Comparison of ENCODE assay signal across 17 mouse cellular contexts in the genomic region with DNA sequence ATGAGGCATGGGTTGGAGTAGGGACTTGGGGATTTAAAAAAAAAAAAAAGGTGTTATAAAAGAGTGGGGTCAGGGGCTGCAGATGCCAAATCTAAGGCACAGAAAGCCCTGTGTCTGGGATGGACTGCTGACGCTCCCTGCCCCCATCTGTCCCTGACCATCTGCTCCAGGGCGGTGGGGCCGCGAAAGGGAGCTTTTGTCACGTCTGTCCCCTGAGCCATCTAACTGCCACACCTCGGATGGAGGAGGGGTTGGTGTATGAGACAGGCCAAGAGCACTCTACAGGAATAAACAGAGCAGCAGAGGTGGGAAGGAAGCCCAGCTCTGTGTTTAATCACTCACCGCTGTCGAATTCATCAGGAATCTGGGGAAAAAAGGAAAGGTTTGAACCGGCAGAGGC. TPM values are rescaled to one million over a fixed set of nuclear protein-coding genes. Genes with fewer than 3 reads are reported as not detected.
DNase-seq lines count a peak whose midpoint lies in the region; ATAC-seq lines count a peak whose summit lies in the region.
"Had no signal": no experiment of that assay in that cellular context is flagged by ENCODE, and none has a peak within 500 bp of the region (broad histone marks: within the 10 kb centered on the region; RNA-seq: fewer than 3 reads in every experiment).

No protein-coding gene starts in this region.

- no peak overlapping the region; the same call in 1 of the 2 replicates for H3K27ac ChIP-seq in neural tube, embryonic 12.5 days
- H3K27ac ChIP-seq: embryonic facial prominence, embryonic 13.5 days; limb, embryonic 13.5 days had no signal

- H3K27me3 ChIP-seq in neural tube, embryonic 12.5 days (replicated peaks): no peaks in the 10 kb centered on the region
- H3K27me3 ChIP-seq: embryonic facial prominence, embryonic 13.5 days; limb, embryonic 13.5 days had no signal

- no peaks in the 10 kb centered on the region for H3K9me3 ChIP-seq in neural tube, embryonic 12.5 days
- H3K9me3 ChIP-seq: embryonic facial prominence, embryonic 13.5 days; limb, embryonic 13.5 days had no signal

- H3K4me3 ChIP-seq in neural tube, embryonic 12.5 days: peak overlapping the region; percentile 7; the same call in 1 of the 2 replicates
- H3K4me3 ChIP-seq: embryonic facial prominence, embryonic 13.5 days had no signal

- peak overlapping the region; percentile 2; the same call in 1 of the 2 replicates for H3K9ac ChIP-seq in neural tube, embryonic 12.5 days
- H3K9ac ChIP-seq: embryonic facial prominence, embryonic 13.5 days; lung, embryonic 14.5 days had no signal

- ATAC-seq in neural tube, embryonic 12.5 days (ENCODE audit: low FRiP score, low read depth): no peak
- no peak for ATAC-seq in megakaryocyte progenitor cell, adult 5-6 weeks (replicated peaks; ENCODE audit: poor library complexity)

- H3K4me2 ChIP-seq in neural tube, embryonic 12.5 days (replicated peaks): peak overlapping the region; percentile 95
- H3K4me2 ChIP-seq: embryonic facial prominence, embryonic 13.5 days; limb, embryonic 13.5 days had no signal

- intact Hi-C loops in left cerebral cortex, postnatal 4 days (cut with DNase I): loop anchor here (10.0 kb wide), 1 partner anchor 125 kb away; no protein-coding TSS in a partner anchor
- intact Hi-C loops in left cerebral cortex, postnatal 36 days (cut with DNase I): loop anchor here (10.0 kb wide), 1 partner anchor 255 kb away; the partner anchor contains the start of gene Psmc4

- H3K36me3 ChIP-seq in neural tube, embryonic 12.5 days: peaks cover 65% of the 10 kb centered on the region

- 41% methylated on average over 9 of the region's 9 CpGs for WGBS in neural tube, embryonic 12.5 days

- DNase-seq in embryo, embryonic 10 days (ENCODE audit: low spot score): peak; percentile 45
- no peak for DNase-seq in embryo, embryonic 9.5 days (ENCODE audit: extremely low spot score)
- DNase-seq in left cerebral cortex, postnatal 4 days: peak; percentile 73
- DNase-seq in left cerebral cortex, postnatal 36 days (ENCODE audit: low spot score in 2 of 2): no peak
- peak; percentile 43 for DNase-seq in embryo, embryonic 11 days
- no peak for DNase-seq in layer of hippocampus, postnatal 25 days (ENCODE audit: extremely low spot score in 1 of 2, low spot score in 1 of 2)
- DNase-seq: adrenal gland, adult 2 months; cerebellum, adult 8-10 months; kidney, postnatal 14 days; lung, embryonic 14.5 days; right cerebral cortex, adult 18-20 months had no signal

- H3K4me1 ChIP-seq in neural tube, embryonic 12.5 days: peaks cover 22% of the 10 kb centered on the region

RNA-seq across cellular contexts. Expression of gene Timm50, which starts 2.1 kb away (rescaled TPM):
- total RNA-seq in left cerebral cortex, postnatal 4 days (2021): 10 to 100 TPM; 59.7 to 66.7 TPM
- 10 to 100 TPM; 44.1 to 46.3 TPM for total RNA-seq in left cerebral cortex, postnatal 36 days (2021)
- polyA plus RNA-seq in neural tube, embryonic 12.5 days (2016; fragmentation: Nextera tagmentation; extraction: Ambion mirVana): 174 and 180 TPM in 2 replicates
- 41.2 and 45.2 TPM in 2 replicates for total RNA-seq in megakaryocyte progenitor cell, adult 5-6 weeks (2015)
- 37.6 and 51.9 TPM in 2 replicates for total RNA-seq in megakaryocyte progenitor cell, adult 5-6 weeks (2017)
- total RNA-seq in layer of hippocampus, postnatal 25 days (2021): 10 to 100 TPM; 37.7 to 47.0 TPM

RNA-seq across cellular contexts. Expression of gene Dll3, which starts 7.7 kb away (rescaled TPM):
- 1 to 10 TPM; 6.9 to 8.1 TPM for total RNA-seq in left cerebral cortex, postnatal 4 days (2021)
- 1 to 10 TPM; 1.4 to 1.8 TPM for total RNA-seq in left cerebral cortex, postnatal 36 days (2021)
- 80.4 and 82.2 TPM in 2 replicates for polyA plus RNA-seq in neural tube, embryonic 12.5 days (2016; fragmentation: Nextera tagmentation; extraction: Ambion mirVana)
- not detected in 2 replicates for total RNA-seq in megakaryocyte progenitor cell, adult 5-6 weeks (2015)
- total RNA-seq in megakaryocyte progenitor cell, adult 5-6 weeks (2017): 0.25 and 0.34 TPM in 2 replicates
- total RNA-seq in layer of hippocampus, postnatal 25 days (2021): 1 to 10 TPM; 2.5 to 3.0 TPM
- polyA plus RNA-seq: heart, postnatal 0 days had no signal

RNA-seq across cellular contexts. Expression of gene Selenov, which starts 18.8 kb away (rescaled TPM):
- 1 to 10 TPM; 1.1 to 1.3 TPM for total RNA-seq in left cerebral cortex, postnatal 4 days (2021)
- total RNA-seq in left cerebral cortex, postnatal 36 days (2021): under 1 TPM; 0.43 to 0.44 TPM
- 0.68 and 1.1 TPM in 2 replicates for polyA plus RNA-seq in neural tube, embryonic 12.5 days (2016; fragmentation: Nextera tagmentation; extraction: Ambion mirVana)
- not detected in 2 replicates for total RNA-seq in megakaryocyte progenitor cell, adult 5-6 weeks (2015)
- not detected in 2 replicates for total RNA-seq in megakaryocyte progenitor cell, adult 5-6 weeks (2017)
- under 1 TPM; 0.27 to 0.38 TPM for total RNA-seq in layer of hippocampus, postnatal 25 days (2021)
- total RNA-seq: adrenal gland, adult 2 months had no signal
- polyA plus RNA-seq: adrenal gland, adult 2 months; heart, postnatal 0 days; intestine, embryonic 14.5 days; lung, embryonic 14.5 days had no signal

RNA-seq across cellular contexts. Expression of gene Supt5, which starts 28.8 kb away (rescaled TPM):
- 100 to 1,000 TPM; 111 TPM for total RNA-seq in left cerebral cortex, postnatal 4 days (2021)
- 100 to 1,000 TPM; 120 to 122 TPM for total RNA-seq in left cerebral cortex, postnatal 36 days (2021)
- polyA plus RNA-seq in neural tube, embryonic 12.5 days (2016; fragmentation: Nextera tagmentation; extraction: Ambion mirVana): 98.5 and 110 TPM in 2 replicates
- total RNA-seq in megakaryocyte progenitor cell, adult 5-6 weeks (2015): 44.5 and 67.5 TPM in 2 replicates
- 64.6 and 68.9 TPM in 2 replicates for total RNA-seq in megakaryocyte progenitor cell, adult 5-6 weeks (2017)
- 100 to 1,000 TPM; 108 to 124 TPM for total RNA-seq in layer of hippocampus, postnatal 25 days (2021)

RNA-seq across cellular contexts. Expression of gene Eid2b, which starts 32.2 kb away (rescaled TPM):
- 10 to 100 TPM; 44.2 to 46.9 TPM for total RNA-seq in left cerebral cortex, postnatal 4 days (2021)
- 10 to 100 TPM; 33.3 to 37.8 TPM for total RNA-seq in left cerebral cortex, postnatal 36 days (2021)
- polyA plus RNA-seq in neural tube, embryonic 12.5 days (2016; fragmentation: Nextera tagmentation; extraction: Ambion mirVana): 29.8 and 30.7 TPM in 2 replicates
- total RNA-seq in megakaryocyte progenitor cell, adult 5-6 weeks (2015): 3.6 and 4.5 TPM in 2 replicates
- 1.6 and 2.7 TPM in 2 replicates for total RNA-seq in megakaryocyte progenitor cell, adult 5-6 weeks (2017)
- 10 to 100 TPM; 35.6 to 39.2 TPM for total RNA-seq in layer of hippocampus, postnatal 25 days (2021)

Comparison
In these comparisons a context has a peak if more than half of its experiments do, and no peak if none do; other contexts are left out.
1. DNase-seq: peak in embryo, embryonic 10 days (single experiment), left cerebral cortex, postnatal 4 days (single experiment) and embryo, embryonic 11 days (single experiment); none in embryo, embryonic 9.5 days (single experiment), left cerebral cortex, postnatal 36 days (0 of 2) and layer of hippocampus, postnatal 25 days (0 of 2).